Mouse (Mus musculus) cerebellum, adult 9-10 months (tissue): ENCODE results near the gene C730034F03Rik.
A peak's percentile ranks its signal among the peaks of the same experiment; 100 is the strongest.

Experiments used
- DNase-seq: peaks from one replicate; pipeline ENCODE4 v3.0.0; 2022

C730034F03Rik gene

GRCm38 (mm10) chr15:89476475-89476815 is 47.1 kb downstream of the C730034F03Rik start:
- DNase-seq, result no peak

DNA sequence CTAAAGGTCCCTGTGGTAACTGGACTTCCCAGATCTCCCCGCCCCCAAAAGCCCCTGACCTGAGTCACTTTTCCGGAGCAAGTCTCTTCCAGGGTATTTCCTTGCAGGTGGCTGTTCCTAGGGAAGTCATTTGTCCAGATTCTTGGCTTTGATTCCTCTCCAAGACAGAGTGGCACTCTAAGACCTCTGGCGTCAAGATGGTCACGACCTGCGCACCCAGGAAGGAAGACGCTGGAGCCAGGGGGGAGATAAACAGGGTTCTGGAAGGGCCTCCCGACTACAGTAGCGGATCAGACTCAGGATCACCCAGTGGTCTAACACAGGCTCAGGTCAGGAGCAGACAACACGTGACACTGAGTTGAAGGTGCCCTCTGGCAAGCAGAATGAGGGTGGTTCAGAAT is 47.7 kb downstream of the C730034F03Rik start, which contains the start of gene Arsa:
Arsa (minus strand) TSS at position 335 of the 401 bp plus-strand sequence.
- DNase-seq, result peak; percentile 53

GRCm38 (mm10) chr15:89477806-89478205 is 48.4 kb downstream of the C730034F03Rik start:
- peak; percentile 49 for DNase-seq

- peak; percentile 25 for DNase-seq
Measured at GRCm38 (mm10) chr15:89478622-89479021, 49.2 kb downstream of the C730034F03Rik start.
